Mouse (Mus musculus): ENCODE results near the gene Prss45.

DNA sequence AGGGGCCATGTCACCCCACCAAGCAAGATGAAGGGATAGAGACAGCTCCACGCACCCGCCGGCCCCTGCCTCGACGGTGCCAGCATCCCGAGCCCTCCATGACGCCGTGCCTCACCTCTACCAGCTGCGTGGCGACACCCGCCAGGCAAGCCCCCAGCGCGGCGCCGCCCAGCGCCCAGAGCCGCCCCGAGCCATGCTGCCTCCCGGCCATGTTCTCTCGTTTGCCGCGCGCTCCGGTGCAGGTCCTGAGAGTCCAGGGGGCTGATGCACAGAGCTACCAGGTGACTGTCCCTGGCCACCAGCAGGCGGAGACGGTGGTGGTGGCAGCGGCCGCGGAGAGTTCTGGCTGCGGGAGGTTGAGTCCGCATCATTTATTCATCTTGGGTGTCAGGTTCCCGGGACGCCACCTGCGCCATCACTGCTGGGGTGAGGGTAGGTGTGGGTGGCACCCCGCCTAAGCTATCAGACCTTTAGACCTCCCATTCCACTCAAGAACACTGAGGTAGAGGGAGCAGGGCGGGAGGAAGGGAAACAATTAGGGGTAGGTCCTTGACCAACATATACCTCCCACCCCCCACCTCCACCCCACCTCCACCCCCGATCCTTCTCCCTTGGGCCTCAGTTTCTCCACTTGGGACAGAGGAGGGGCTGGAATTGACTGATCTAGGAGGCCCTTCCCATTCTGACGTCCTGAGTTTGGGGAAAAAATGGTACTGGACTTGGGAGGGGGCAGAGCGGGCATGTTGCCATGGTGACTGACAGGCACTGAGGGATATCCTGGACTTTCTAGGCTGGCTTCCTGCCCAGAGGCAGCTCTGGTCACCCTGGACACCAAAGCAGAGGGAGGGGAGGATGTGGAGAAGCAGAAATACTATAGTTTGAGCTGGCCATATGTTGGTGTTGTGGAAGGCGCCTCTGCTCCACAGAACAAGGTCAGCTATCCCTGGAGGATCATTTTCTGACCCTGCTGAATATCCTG is 39.6 kb downstream of the Prss45 start:
- TF ChIP-seq EP300 (IDR thresholded peaks at IDR 0.05; ENCODE audit: insufficient read depth, low read depth, low read length) = no peak
- 0 out of 2 replicates have a peak, but pooled peaks have one; percentile 12 for TF ChIP-seq CTCF (IDR thresholded peaks at IDR 0.05)
- no peak for TF ChIP-seq POLR2A (IDR thresholded peaks at IDR 0.05; ENCODE audit: insufficient read depth, low read depth, low read length)

Data from heart, adult 2 months (tissue).